Comparison of ENCODE assay signal across 8 mouse cellular contexts in the genomic region with DNA sequence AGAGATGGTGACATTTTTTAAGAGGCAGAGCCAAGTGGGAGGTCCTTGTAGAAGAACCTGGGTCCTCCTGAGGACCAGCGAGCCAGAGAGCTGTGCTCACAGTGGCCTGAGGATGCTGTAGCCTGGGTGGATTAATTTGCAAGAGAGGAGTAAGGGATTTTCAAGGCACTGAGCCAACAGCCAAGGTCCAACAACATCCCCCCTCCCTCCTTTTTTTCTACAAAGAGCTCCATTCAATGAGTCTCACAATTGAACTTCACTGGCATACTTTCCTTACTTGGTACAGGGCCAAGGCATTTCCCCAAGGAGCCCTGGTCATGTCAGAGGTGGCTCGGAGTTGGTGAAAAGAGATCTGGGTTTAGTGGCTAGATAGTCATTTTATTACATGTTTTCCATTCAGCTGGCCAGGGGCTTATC.
DNase-seq lines count a peak whose midpoint lies in the region; ATAC-seq lines count a peak whose summit lies in the region.

No protein-coding gene starts in this region.

- peak; percentile 28 for DNase-seq in layer of hippocampus, adult 11-12 months (ENCODE audit: low spot score)
- no peak for DNase-seq in layer of hippocampus, postnatal 10 days (ENCODE audit: low spot score in 2 of 2)
- DNase-seq in MN1 (ENCODE audit: low spot score): peak; percentile 81
- DNase-seq in kidney, adult 9 months: peak; percentile 10
- DNase-seq in B cell, adult 2 months: no peak
- no peak for DNase-seq in embryo, embryonic 10.5 days (ENCODE audit: low spot score)
- DNase-seq in right cerebral cortex, postnatal 25 days: no peak

- H3K27ac ChIP-seq in forebrain, embryonic 12.5 days: peak overlapping the region; percentile 42; the same call in 1 of the 2 replicates

- H3K4me3 ChIP-seq in forebrain, embryonic 12.5 days (replicated peaks): no peak overlapping the region

- no peak overlapping the region for H3K9ac ChIP-seq in forebrain, embryonic 12.5 days

- peaks cover 12% of the 10 kb centered on the region; the same call in 1 of the 2 replicates for H3K27me3 ChIP-seq in forebrain, embryonic 12.5 days

- no peaks in the 10 kb centered on the region for H3K36me3 ChIP-seq in forebrain, embryonic 12.5 days (replicated peaks)

- ATAC-seq in forebrain, embryonic 12.5 days (ENCODE audit: low FRiP score): peak; percentile 82

- peak overlapping the region; percentile 0; the same call in 1 of the 2 replicates for H3K4me2 ChIP-seq in forebrain, embryonic 12.5 days

- H3K9me3 ChIP-seq in forebrain, embryonic 12.5 days: no peaks in the 10 kb centered on the region

- peaks cover 23% of the 10 kb centered on the region for H3K4me1 ChIP-seq in forebrain, embryonic 12.5 days

- 35% methylated on average over 2 of the region's 2 CpGs for WGBS in forebrain, embryonic 12.5 days

Comparison
In these comparisons a context has a peak if more than half of its experiments do, and no peak if none do; other contexts are left out.
1. DNase-seq: peak in layer of hippocampus, adult 11-12 months (single experiment), MN1 (single experiment) and kidney, adult 9 months (single experiment); none in layer of hippocampus, postnatal 10 days (0 of 2), B cell, adult 2 months (0 of 2), embryo, embryonic 10.5 days (single experiment) and right cerebral cortex, postnatal 25 days (single experiment).